Mouse (Mus musculus) embryonic facial prominence, embryonic 14.5 days (tissue): Measurements from ENCODE around the gene Gm19935. TPM values are rescaled to one million over a fixed set of nuclear protein-coding genes. Genes with fewer than 3 reads are reported as not detected.
A peak's percentile ranks its signal among the peaks of the same experiment; 100 is the strongest.

ENCODE experiments used
- ATAC-seq: fragments of 200-750 bp; cut with Nextera tagmentation; 2 replicates; pipeline ENCODE4 v1.8.0; 2017; ENCODE audit warnings: low read depth, moderate number of reproducible peaks, moderate TSS enrichment
- DNase-seq: peaks from one replicate; pipeline ENCODE4 v3.0.0-alpha.2; 2015; ENCODE audit warnings: low spot score
- H3K27ac ChIP-seq: fragments of 300-500 bp; sonication (generic); replicated peaks from 2 replicates; pipeline ENCODE4 v1.5.1; 2014; ENCODE audit warnings: low read depth, mild to moderate bottlenecking, low read length, moderate library complexity
- H3K27me3 ChIP-seq: fragments of 300-500 bp; sonication (generic); replicated peaks from 2 replicates; pipeline ENCODE4 v1.6.1; 2014; ENCODE audit warnings: low read length; ENCODE audit not compliant: control insufficient read depth, insufficient read depth
- H3K36me3 ChIP-seq: fragments of 300-500 bp; sonication (generic); 2 replicates; pipeline ENCODE4 v1.6.1; 2014; ENCODE audit warnings: low read length, mixed read lengths; ENCODE audit not compliant: control insufficient read depth, insufficient read depth
- H3K4me1 ChIP-seq: fragments of 300-500 bp; sonication (generic); 2 replicates; pipeline ENCODE4 v1.6.1; 2014; ENCODE audit warnings: antibody characterized with exemption, low read length; ENCODE audit not compliant: control insufficient read depth, insufficient read depth
- H3K4me2 ChIP-seq: fragments of 300-500 bp; sonication (generic); 2 replicates; pipeline ENCODE4 v1.6.1; 2014; ENCODE audit warnings: low read depth, mild to moderate bottlenecking, low read length, moderate library complexity, mixed read lengths
- H3K4me3 ChIP-seq: fragments of 300-500 bp; sonication (generic); 2 replicates; pipeline ENCODE4 v1.5.1; 2014; ENCODE audit warnings: low read depth, mild to moderate bottlenecking, low read length
- H3K9ac ChIP-seq: fragments of 300-500 bp; sonication (generic); 2 replicates; pipeline ENCODE4 v1.6.1; 2014; ENCODE audit warnings: low read depth, mild to moderate bottlenecking, low read length, moderate library complexity, mixed read lengths
- H3K9me3 ChIP-seq: fragments of 300-500 bp; sonication (generic); 2 replicates; pipeline ENCODE4 v1.6.1; 2016; ENCODE audit warnings: low read length; ENCODE audit not compliant: control insufficient read depth
- WGBS: fragments of 180-500 bp; shearing (Covaris S2); extraction: QIAGEN DNeasy Blood & Tissue Kit; methylation state at CpG from one replicate; pipeline ENCODE4 v1.1.7; 2014; 5-methylcytosine and 5-hydroxymethylcytosine counted together
- polyA plus RNA-seq: library from polyadenylated mRNA; unstranded; fragments of >200 nt; fragmentation: Nextera tagmentation; extraction: Ambion mirVana; gene quantifications from 2 replicates; pipeline ENCODE4 v1.2.1, GENCODE M21; 2014

The Gm19935 gene
- polyA plus RNA-seq, 1 experiment from 2014 or later, result 1.8 TPM

GRCm38 (mm10) chr8:90851544-90851943 is 34.4 kb upstream of the Gm19935 start:
- no peak for ATAC-seq
- H3K9me3 ChIP-seq, result no peaks in the 10 kb centered on the region

GRCm38 (mm10) chr8:90849462-90850050 is 32.4 kb upstream of the Gm19935 start:
- H3K27ac ChIP-seq, result no peak overlapping the region

More at GRCm38 (mm10) chr8:90851544-90851943, 34.4 kb upstream of the Gm19935 start:
- Histone ChIP-seq H3K36me3 (no peaks in the 10 kb centered on the region), H3K4me1 (peaks cover 15% of the 10 kb centered on the region), H3K9ac (no peak overlapping the region), H3K4me3 (no peak overlapping the region), H3K27me3 (no peaks in the 10 kb centered on the region), H3K4me2 (no peak overlapping the region), H3K27ac (no peak overlapping the region)
- WGBS, result 56% methylated on average over 8 of the region's 8 CpGs
- no peak for DNase-seq

GRCm38 (mm10) chr8:90847980-90848379 is 30.8 kb upstream of the Gm19935 start:
- Histone ChIP-seq H3K9ac (no peak overlapping the region), H3K4me1 (no peaks in the 10 kb centered on the region), H3K27me3 (no peaks in the 10 kb centered on the region), H3K4me3 (no peak overlapping the region), H3K4me2 (no peak overlapping the region), H3K27ac (no peak overlapping the region), H3K36me3 (no peaks in the 10 kb centered on the region), H3K9me3 (no peaks in the 10 kb centered on the region)
- WGBS, result 80% methylated on average over 7 of the region's 7 CpGs
- no peak for ATAC-seq
- no peak for DNase-seq

More at GRCm38 (mm10) chr8:90849462-90850050, 32.4 kb upstream of the Gm19935 start:
- Histone ChIP-seq H3K9me3 (no peaks in the 10 kb centered on the region), H3K9ac (no peak overlapping the region), H3K4me3 (no peak overlapping the region), H3K4me2 (no peak overlapping the region), H3K36me3 (no peaks in the 10 kb centered on the region), H3K4me1 (peaks cover 9% of the 10 kb centered on the region), H3K27me3 (no peaks in the 10 kb centered on the region)
- ATAC-seq (no peak), DNase-seq (no peak)
- 58% methylated on average over 11 of the region's 11 CpGs for WGBS

- Histone ChIP-seq H3K4me3 (no peak overlapping the region), H3K9ac (no peak overlapping the region), H3K36me3 (no peaks in the 10 kb centered on the region), H3K27ac (no peak overlapping the region), H3K4me2 (no peak overlapping the region), H3K4me1 (peaks cover 3% of the 10 kb centered on the region; the same call in 1 of the 2 replicates), H3K27me3 (no peaks in the 10 kb centered on the region), H3K9me3 (no peaks in the 10 kb centered on the region)
- DNase-seq (no peak), ATAC-seq (no peak)
- 73% methylated on average over 9 of the region's 9 CpGs for WGBS
Observed at GRCm38 (mm10) chr8:90844179-90844967, 27.2 kb upstream of the Gm19935 start.

- no peak for ATAC-seq
- 80% methylated on average over 6 of the region's 6 CpGs for WGBS
- H3K9ac ChIP-seq, result no peak overlapping the region
Observed at GRCm38 (mm10) chr8:90843127-90843526, 25.9 kb upstream of the Gm19935 start.

GRCm38 (mm10) chr8:90841321-90841720 is 24.1 kb upstream of the Gm19935 start:
- WGBS, result 64% methylated on average over 13 of the region's 13 CpGs
- Histone ChIP-seq H3K27me3 (no peaks in the 10 kb centered on the region), H3K27ac (peak overlapping the region; percentile 1; the same call in 1 of the 2 replicates), H3K4me1 (peaks cover 3% of the 10 kb centered on the region; the same call in 1 of the 2 replicates), H3K9ac (no peak overlapping the region), H3K36me3 (no peaks in the 10 kb centered on the region), H3K9me3 (no peaks in the 10 kb centered on the region), H3K4me2 (no peak overlapping the region), H3K4me3 (no peak overlapping the region)
- ATAC-seq (no peak), DNase-seq (no peak)

More at GRCm38 (mm10) chr8:90843127-90843526, 25.9 kb upstream of the Gm19935 start:
- Histone ChIP-seq H3K4me3 (no peak overlapping the region), H3K4me2 (no peak overlapping the region), H3K27me3 (no peaks in the 10 kb centered on the region), H3K27ac (no peak overlapping the region), H3K36me3 (no peaks in the 10 kb centered on the region), H3K9me3 (no peaks in the 10 kb centered on the region), H3K4me1 (peaks cover 3% of the 10 kb centered on the region; the same call in 1 of the 2 replicates)
- DNase-seq, result no peak

GRCm38 (mm10) chr8:90839725-90840714 is 22.8 kb upstream of the Gm19935 start:
- no peak overlapping the region for H3K9ac ChIP-seq
- peaks cover 3% of the 10 kb centered on the region; the same call in 1 of the 2 replicates for H3K4me1 ChIP-seq
- DNase-seq (no peak), ATAC-seq (no peak)
- no peaks in the 10 kb centered on the region for H3K9me3 ChIP-seq
- H3K27me3 ChIP-seq, result no peaks in the 10 kb centered on the region
- no peak overlapping the region for H3K27ac ChIP-seq
- no peak overlapping the region for H3K4me3 ChIP-seq
- H3K4me2 ChIP-seq, result no peak overlapping the region
- 64% methylated on average over 11 of the region's 11 CpGs for WGBS
- H3K36me3 ChIP-seq, result no peaks in the 10 kb centered on the region

- no peak overlapping the region for H3K9ac ChIP-seq
- no peak overlapping the region for H3K4me2 ChIP-seq
- H3K27me3 ChIP-seq, result no peaks in the 10 kb centered on the region
- no peaks in the 10 kb centered on the region for H3K9me3 ChIP-seq
- H3K4me1 ChIP-seq, result no peaks in the 10 kb centered on the region
- H3K4me3 ChIP-seq, result no peak overlapping the region
- WGBS, result 86% methylated on average over 6 of the region's 6 CpGs
- H3K36me3 ChIP-seq, result no peaks in the 10 kb centered on the region
- no peak for ATAC-seq
- no peak overlapping the region for H3K27ac ChIP-seq
- DNase-seq, result no peak
Observed at GRCm38 (mm10) chr8:90837440-90837839, 20.2 kb upstream of the Gm19935 start.
